Mouse (Mus musculus) WW6 (cell line): ENCODE measurements at regions not wholly inside any gene's neighbourhood (a gene's known extent, or its start where the extent isn't known, plus 50 kb on each side); places are given as distances from the start of the nearest gene placed in this dataset.

ENCODE experiments used
- DNase-seq: peaks from one replicate; pipeline ENCODE4 v3.0.0-alpha.2; 2013; ENCODE audit warnings: low read depth, low spot score

GRCm38 (mm10) chr4:131486821-131487220 is 351.3 kb downstream of the Ptpru start:
- peak; percentile 28 for DNase-seq

DNA sequence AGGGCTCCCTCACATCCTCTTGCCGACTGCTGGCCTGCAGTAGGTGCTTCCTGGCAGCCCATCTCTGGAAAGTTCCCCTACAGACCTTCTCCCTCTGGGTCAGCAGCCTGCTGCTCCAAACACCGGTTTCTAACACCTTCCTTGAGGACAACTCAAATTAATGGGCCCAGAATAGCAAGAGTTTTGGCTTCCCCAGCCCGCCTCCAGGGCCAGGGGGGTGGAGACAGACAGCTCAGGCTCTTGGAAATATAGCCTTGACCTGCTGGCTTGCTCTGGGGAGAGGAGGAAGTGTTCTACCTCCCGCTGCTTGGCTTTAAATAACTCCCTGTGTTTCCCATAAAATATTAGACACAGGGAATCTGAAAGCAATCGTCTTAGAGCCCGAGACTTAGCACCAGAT is 349.8 kb downstream of the Ptpru start:
- no peak for DNase-seq

DNA sequence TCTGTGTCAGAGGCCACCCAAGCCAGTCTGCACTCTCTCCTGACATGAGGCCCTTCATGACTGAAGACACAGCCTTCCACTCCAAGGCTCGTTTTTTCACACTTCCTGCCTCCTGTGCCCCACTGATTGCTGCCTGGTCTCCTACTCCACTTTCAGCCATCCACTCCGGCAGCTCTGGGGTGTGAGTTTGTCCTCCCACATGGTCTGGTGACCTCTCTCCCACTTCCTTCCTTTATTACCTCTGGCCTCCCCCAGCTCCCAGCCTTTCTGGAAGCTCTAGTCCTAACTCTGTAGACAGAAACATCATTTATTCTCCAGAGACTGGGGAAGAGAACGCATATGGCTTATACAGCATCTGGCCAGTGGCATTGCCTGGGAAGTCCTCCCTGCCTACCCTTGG is 349.0 kb downstream of the Ptpru start:
- no peak for DNase-seq

DNA sequence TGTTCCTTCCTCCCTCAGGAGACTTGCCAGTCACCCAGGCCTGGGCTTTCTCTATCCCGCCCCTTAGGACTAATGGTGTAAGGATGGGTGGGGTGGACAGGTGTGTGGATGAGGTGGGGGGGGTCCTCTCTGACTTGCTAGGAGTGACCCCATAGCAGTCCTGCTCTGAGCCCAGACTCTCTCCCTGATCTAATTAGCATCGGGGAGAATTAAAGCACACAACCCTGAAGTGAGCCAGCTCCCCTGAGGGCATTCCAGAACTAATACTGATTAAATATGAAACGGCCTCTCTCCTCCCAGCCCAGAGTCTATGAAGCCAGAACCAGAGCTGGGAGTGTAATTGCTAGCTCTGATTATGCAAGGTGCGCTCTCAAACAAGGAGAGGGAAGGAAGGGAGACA is 346.1 kb downstream of the Ptpru start:
- DNase-seq = no peak

DNA sequence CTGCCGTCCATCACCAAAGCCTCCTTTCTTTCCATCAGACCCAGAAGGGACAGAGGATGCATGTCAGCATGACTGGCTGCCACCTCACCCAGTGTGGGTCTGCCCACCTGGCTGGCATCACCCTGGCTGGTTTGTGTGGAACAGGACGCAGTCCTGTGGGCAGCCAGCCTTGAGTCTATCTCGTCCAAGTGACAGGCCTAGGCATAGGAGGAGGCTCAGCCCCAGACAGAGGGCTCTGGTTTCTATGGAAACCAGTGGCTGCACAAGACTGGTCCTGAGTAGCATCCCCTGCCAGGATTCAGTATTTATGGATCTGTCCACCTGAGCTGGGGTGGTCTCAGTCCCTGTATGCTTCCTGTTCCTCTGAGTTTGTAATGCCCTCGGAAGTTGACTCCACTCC is 344.4 kb downstream of the Ptpru start:
- no peak for DNase-seq

GRCm38 (mm10) chr4:131496900-131497299 is 341.2 kb downstream of the Ptpru start:
- no peak for DNase-seq

DNA sequence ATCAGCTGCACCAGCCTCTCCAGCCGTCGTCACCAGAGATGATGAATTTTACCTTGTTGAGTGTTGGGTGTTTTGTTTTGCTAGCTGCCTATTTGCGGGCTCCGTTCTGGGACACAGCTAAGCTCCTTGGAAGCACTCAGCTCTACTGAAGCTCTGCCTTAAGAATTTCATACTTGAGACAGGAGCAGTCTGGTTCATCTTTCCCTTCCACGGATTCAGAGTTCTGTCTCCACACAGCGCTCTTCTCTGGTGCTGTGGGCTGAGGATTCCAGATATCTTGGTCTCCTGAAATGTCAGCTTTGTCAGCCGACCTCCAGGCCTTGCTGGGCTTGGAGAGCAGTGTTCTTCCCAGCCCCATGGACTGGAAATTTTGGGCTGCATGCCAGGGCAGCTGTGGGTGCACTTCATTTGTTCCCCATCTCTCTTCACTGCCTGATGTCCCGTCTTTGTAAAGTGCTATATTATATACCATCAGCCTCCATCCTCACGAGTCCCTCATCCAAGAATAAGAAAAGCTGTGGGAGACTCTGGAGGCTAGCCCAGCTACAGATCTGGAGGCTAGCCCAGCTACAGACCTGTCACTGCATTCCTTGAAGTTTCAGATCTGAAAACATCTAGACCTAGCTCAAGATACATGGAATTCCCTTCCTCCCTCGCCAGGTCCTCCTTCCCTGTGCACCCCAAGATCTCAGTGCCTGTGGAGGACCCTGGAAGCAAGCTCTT is 337.0 kb downstream of the Ptpru start:
- DNase-seq = no peak

DNA sequence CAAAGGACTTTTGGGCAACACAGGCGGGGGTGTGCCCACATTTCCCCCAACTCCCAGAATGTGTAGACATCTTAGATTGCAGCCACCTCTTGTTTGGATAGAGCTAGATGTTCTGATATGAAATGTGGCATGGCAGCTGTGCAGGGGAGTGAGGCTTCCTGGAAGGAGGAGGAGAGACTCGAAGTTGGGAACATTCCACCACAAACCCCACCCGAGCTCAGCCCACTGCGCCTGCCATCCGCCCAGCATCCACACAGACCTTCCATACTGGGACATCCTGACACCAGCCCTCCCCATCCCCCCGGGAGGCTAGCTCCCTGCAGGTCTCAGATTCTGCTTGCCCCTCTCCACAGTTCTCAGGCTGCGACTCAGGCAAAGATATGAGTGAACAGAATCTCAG is 329.9 kb downstream of the Ptpru start:
- no peak for DNase-seq

DNA sequence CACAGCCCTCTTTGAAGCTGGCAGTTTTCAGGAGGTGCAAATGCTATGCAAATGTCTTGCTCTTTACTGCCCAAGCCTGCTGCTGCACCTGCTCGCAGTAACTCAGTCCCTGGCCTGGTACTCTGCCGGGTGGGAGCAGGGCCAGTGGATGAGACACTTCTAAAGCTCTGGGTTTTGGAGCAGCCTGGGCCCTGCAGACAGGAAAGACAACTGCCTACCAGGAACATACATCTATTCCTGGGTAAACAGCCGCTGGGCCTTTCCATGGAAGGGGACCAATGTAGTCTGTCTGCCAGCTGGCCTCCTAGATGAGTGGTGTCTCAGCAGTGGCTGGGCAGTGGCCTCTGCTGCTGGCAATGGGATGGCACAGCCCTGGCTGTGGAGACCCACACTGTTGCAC is 326.5 kb downstream of the Ptpru start:
- no peak for DNase-seq

- no peak for DNase-seq
These were observed 325.3 kb downstream of the Ptpru start for GRCm38 (mm10) chr4:131512768-131513167.

DNA sequence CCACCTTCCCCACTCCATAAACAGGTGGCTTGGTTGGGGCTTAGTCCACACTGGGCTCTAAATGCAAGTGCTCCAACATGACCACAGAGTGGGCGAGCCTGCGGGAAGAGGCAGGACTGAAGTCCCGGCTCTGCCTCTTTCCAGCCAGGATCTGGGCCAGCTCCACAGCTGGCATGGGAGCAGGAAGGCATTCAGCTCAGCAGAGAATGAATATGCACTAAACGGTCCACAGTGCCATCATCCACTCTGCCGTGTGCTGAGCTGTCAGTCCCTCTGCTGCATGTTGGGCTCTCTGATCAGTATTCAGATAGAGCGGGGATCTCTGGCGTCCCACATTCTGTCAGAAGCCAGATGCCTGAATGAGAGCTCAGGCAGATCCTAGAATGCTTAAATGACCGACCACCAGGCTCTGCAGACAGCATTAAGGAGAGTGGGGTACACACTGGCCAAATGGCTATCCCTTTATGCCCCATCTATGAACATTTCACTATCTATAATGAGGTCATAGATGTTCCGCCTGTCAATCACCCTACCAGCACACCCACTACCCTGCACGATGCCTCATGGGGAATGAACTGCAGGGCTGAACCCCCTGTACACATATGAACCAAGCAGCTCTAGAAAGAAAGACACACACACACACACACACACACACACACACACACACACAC is 317.3 kb downstream of the Ptpru start:
- DNase-seq = no peak

- DNase-seq = no peak
These were observed 316.8 kb downstream of the Ptpru start for GRCm38 (mm10) chr4:131521307-131521651.

DNA sequence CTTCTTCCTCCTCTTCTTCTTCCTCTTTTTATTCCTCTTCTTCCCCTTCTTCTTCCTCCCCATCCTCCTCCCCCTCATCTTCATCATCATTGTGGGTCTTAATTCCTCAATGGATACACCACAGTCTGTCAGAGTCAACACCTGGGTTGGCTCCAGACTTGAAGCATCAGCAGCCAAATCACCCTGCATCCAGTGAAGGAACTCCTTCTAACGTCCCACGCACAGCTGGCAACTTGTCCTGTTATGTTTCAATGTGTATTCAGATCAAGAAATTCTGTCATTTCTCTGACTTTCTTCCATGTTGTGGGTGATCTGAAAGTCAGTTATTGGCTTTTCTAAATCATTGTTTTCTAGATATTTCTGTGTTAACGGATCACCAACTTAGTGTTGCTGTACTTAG is 312.9 kb downstream of the Ptpru start:
- DNase-seq = no peak

DNA sequence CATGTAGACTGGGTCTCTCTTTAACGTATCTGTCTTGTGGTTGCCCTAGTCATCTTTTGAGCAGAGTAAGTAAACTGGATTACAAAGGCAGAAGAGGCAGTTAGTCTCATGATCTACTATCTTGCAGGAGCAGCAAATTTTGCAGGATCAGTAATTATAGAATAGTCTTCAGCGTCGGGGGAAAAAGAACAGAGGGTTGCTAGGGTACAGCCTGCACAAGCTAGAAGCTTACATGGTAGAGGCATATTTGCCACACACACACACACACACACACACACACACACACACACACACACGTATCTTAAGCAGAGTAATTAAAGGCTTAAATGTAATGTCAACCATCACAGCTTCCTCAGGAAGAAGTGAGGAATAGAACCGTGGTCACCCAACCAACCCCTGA is 307.6 kb downstream of the Ptpru start:
- DNase-seq = no peak

DNA sequence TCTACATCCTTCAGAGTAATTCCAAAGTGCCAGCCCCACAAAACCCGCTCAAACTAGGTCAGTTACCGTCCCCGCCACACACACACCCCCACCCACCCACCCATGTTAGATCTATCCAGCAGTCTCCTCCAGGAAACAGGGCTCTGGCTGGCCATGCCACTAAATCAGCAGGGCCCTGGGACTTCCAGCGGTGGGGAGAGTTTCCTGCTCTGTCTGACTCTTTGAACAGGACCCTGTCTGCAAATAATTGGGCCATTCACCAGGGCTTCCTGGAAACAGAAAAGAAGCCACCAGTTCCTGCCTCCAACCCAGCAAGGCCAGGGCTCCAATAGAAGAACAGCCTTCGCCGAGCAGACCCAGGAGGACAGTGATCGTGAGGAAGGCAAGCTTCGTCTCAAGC is 307.1 kb downstream of the Ptpru start:
- no peak for DNase-seq

GRCm38 (mm10) chr4:131534831-131535230 is 303.3 kb downstream of the Ptpru start:
- DNase-seq = no peak

DNA sequence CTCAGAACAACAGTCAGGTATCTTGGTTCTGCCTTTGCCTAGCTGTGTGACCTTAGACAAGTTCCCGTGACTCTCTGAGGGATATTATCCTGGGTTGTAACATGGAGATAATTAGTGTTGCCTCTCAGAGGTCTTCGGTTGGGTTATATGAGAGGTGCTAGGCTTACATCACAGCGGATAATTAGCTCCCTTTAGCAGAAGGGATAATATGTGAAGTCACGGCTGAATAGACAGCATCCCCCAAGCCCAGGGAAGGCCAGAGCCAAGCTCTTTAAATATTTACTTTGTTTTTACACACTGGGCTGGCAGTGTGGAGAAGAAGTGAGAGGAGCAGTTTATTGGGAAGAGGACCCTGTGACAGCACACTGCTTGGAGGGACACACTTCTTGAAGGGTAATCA is 299.9 kb downstream of the Ptpru start:
- no peak for DNase-seq

GRCm38 (mm10) chr4:131546422-131547200 is 291.5 kb downstream of the Ptpru start:
- no peak for DNase-seq

DNA sequence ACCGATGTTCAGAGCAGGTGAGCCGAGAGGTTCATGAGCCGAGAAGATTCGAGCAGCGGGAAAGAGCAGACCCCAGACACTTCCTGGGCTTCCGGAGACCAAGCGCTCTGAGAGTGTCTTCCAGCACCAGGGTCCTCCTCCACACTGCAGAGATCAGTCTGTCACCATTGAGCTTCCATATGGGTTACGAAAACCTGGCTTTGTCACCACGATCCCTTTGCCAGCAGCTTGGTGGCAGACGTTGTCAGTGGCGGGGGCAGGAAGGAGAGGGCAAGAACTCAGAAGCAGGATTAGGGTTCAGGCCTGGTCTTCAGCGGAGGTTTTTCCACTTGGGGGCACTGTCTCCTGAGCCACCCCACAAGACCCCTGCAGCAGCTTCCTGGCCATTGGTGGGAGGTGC is 288.5 kb downstream of the Ptpru start:
- no peak for DNase-seq

DNA sequence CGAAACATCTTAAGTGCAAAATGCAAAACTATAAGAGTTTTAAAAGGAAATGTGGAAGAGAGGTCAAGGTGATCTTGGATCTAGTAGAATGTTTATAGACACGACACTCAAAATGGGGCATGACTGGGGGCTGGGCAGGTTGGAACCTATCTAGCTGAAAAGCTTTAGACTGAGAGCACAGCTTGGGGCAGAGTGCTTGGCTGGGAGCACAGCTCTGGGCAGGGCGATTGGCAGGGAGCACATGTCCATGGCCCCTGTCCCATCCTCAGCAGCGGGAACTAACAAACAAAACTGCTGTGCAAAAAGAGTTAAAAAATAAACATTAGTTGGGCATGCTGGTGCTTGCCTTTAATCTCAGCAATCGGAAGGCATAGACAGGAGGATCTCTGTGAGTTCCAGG is 279.6 kb downstream of the Ptpru start:
- DNase-seq = no peak

DNA sequence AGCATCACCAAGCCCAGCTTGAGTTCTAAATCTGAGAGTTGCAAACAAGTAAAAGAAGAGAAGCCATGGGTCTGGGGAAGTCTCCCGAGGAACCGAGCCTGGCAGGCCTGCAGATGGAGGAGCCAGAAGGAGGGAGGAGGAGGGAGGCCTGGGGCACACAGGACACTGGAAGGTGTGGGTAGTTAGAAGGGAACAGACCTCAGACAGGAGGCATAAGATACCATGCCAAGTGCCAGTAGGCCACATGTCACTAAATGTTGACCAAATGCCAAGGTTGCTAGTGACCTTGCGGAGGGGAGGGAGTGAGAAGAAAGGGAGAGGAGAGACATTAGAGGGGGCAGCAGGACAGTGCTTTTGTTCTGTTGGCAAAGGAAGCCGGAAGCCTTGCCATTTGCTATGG is 274.2 kb downstream of the Ptpru start:
- DNase-seq = no peak

- no peak for DNase-seq
These were observed 272.9 kb downstream of the Ptpru start for GRCm38 (mm10) chr4:131565203-131565602.

- no peak for DNase-seq
These were observed 270.8 kb downstream of the Ptpru start for GRCm38 (mm10) chr4:131567241-131567640.
